Mouse (Mus musculus): ENCODE measurements around the gene Dph1.

DNA sequence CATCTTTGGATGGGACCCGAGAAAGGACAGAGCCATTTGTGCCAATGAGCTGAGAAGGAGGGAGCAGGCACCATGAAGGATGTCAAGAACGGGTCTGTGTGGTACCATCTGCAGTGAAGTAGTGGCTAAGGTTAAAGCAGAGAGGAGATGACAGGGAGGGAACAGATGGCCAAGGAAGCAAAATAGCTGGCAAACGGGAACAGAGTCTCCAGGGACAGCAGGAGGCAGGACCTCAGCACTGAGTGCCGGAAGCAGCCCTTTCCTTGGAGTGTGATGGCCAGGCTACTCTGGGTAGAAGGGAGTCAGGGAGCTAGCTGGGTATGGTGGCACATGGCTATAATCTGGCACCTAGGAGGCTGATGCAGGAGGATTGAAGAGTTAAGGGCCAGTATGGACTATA, 7.8 kb upstream of the Dph1 start:
- no peak for TF ChIP-seq CTCF (IDR thresholded peaks at IDR 0.05; ENCODE audit: low read depth)
- no peak for TF ChIP-seq EP300 (IDR thresholded peaks at IDR 0.05; ENCODE audit: low read depth)
